Mouse (Mus musculus) cortical plate, adult 2 months (tissue): Measurements from ENCODE around the gene Mapk11. TPM values are rescaled to one million over a fixed set of nuclear protein-coding genes. Genes with fewer than 3 reads are reported as not detected.

Experiments used
- H3K27ac ChIP-seq: fragments of 200-500 bp; 2 replicates; pipeline ENCODE4 v1.5.1; 2012; ENCODE audit warnings: low read length, control low read depth, inconsistent platforms; ENCODE audit not compliant: insufficient read depth
- H3K4me1 ChIP-seq: fragments of 200-500 bp; 2 replicates; pipeline ENCODE4 v1.6.1; 2011; ENCODE audit warnings: low read length; ENCODE audit not compliant: control insufficient read depth, insufficient read depth
- H3K4me3 ChIP-seq: fragments of 200-500 bp; 2 replicates; pipeline ENCODE4 v1.5.1; 2011; ENCODE audit warnings: mild to moderate bottlenecking, low read length, control low read depth; ENCODE audit not compliant: insufficient read depth
- CTCF ChIP-seq: fragments of 200-500 bp; IDR thresholded peaks from 2 replicates; pipeline ENCODE4 v1.5.1; 2011; ENCODE audit warnings: mild to moderate bottlenecking, control low read depth, low read length; ENCODE audit not compliant: insufficient read depth; ENCODE audit errors: extremely low read depth
- POLR2A ChIP-seq: fragments of 200-500 bp; IDR thresholded peaks from 2 replicates; pipeline ENCODE4 v1.6.1; 2011; ENCODE audit warnings: mild to moderate bottlenecking, low read length, control low read depth; ENCODE audit not compliant: insufficient read depth; ENCODE audit errors: extremely low read depth
- polyA plus RNA-seq: library from polyadenylated mRNA; depleted of rRNA; stranded (reverse); fragments of >200 nt; gene quantifications from 2 replicates; pipeline ENCODE4 v1.2.3, GENCODE M21; 2012

Mapk11 gene
- polyA plus RNA-seq, 1 experiment: 91.5 TPM

GRCm38 (mm10) chr15:89136461-89137155 is 12.8 kb downstream of the Mapk11 start:
- TF ChIP-seq POLR2A (no peak), CTCF (no peak)
- H3K4me3 ChIP-seq: no peak overlapping the region
- peaks cover 5% of the 10 kb centered on the region; the same call in 1 of the 2 replicates for H3K4me1 ChIP-seq
- H3K27ac ChIP-seq: no peak overlapping the region

GRCm38 (mm10) chr15:89131316-89131715 is 18.1 kb downstream of the Mapk11 start:
- Histone ChIP-seq H3K27ac (no peak overlapping the region), H3K4me1 (peaks cover 3% of the 10 kb centered on the region; the same call in 1 of the 2 replicates), H3K4me3 (no peak overlapping the region)
- TF ChIP-seq POLR2A (no peak), CTCF (no peak)

- no peak overlapping the region for H3K27ac ChIP-seq
- TF ChIP-seq CTCF (no peak), POLR2A (no peak)
- H3K4me1 ChIP-seq: peaks cover 3% of the 10 kb centered on the region; the same call in 1 of the 2 replicates
- no peak overlapping the region for H3K4me3 ChIP-seq
Observed at GRCm38 (mm10) chr15:89130245-89130644, 19.2 kb downstream of the Mapk11 start.

GRCm38 (mm10) chr15:89128382-89129350 is 20.8 kb downstream of the Mapk11 start, which contains the start of gene Hdac10:
TSS of gene Hdac10 (minus strand) at chr15:89128700.
- Histone ChIP-seq H3K4me1 (peaks cover 3% of the 10 kb centered on the region; the same call in 1 of the 2 replicates), H3K4me3 (peak within 1 kb of the TSS; percentile 57), H3K27ac (peak within 1 kb of the TSS; percentile 38)
- TF ChIP-seq POLR2A (peak; percentile 55; the same call in 1 of the 2 replicates), CTCF (peak; percentile 88)

GRCm38 (mm10) chr15:89127364-89127940 is 22.0 kb downstream of the Mapk11 start:
- peaks cover 3% of the 10 kb centered on the region; the same call in 1 of the 2 replicates for H3K4me1 ChIP-seq
- no peak overlapping the region for H3K27ac ChIP-seq
- H3K4me3 ChIP-seq: peak overlapping the region; percentile 57
- TF ChIP-seq POLR2A (no peak), CTCF (no peak)

GRCm38 (mm10) chr15:89126622-89127021 is 22.8 kb downstream of the Mapk11 start:
- TF ChIP-seq CTCF: no peak
- TF ChIP-seq POLR2A: no peak
- Histone ChIP-seq H3K4me1 (peaks cover 6% of the 10 kb centered on the region), H3K4me3 (no peak overlapping the region), H3K27ac (no peak overlapping the region)

- H3K27ac ChIP-seq: no peak overlapping the region
- H3K4me1 ChIP-seq: peaks cover 8% of the 10 kb centered on the region
- TF ChIP-seq CTCF: no peak
- TF ChIP-seq POLR2A: no peak
- no peak overlapping the region for H3K4me3 ChIP-seq
Observed at GRCm38 (mm10) chr15:89125351-89125750, 24.1 kb downstream of the Mapk11 start.

GRCm38 (mm10) chr15:89124312-89124711 is 25.1 kb downstream of the Mapk11 start:
- no peak for TF ChIP-seq CTCF
- no peak for TF ChIP-seq POLR2A
- Histone ChIP-seq H3K4me3 (no peak overlapping the region), H3K27ac (no peak overlapping the region), H3K4me1 (peaks cover 12% of the 10 kb centered on the region)

GRCm38 (mm10) chr15:89123595-89123994 is 25.8 kb downstream of the Mapk11 start:
- H3K27ac ChIP-seq: peak overlapping the region; percentile 9
- 0 out of 2 replicates have a peak, but pooled peaks have one; percentile 27 for TF ChIP-seq POLR2A
- peak; percentile 31 for TF ChIP-seq CTCF
- peaks cover 12% of the 10 kb centered on the region for H3K4me1 ChIP-seq
- H3K4me3 ChIP-seq: peak overlapping the region; percentile 68

- peak within 1 kb of the TSS; percentile 68 for H3K4me3 ChIP-seq
- peak within 1 kb of the TSS; percentile 9 for H3K27ac ChIP-seq
- peaks cover 12% of the 10 kb centered on the region for H3K4me1 ChIP-seq
- TF ChIP-seq CTCF (no peak), POLR2A (peak; percentile 95)
Observed at GRCm38 (mm10) chr15:89122649-89123366, 26.6 kb downstream of the Mapk11 start, which contains the start of gene Tubgcp6. TSS of gene Tubgcp6 (minus strand) at chr15:89123112.
